Mouse (Mus musculus) WW6 (cell line): ENCODE measurements around the gene Gtf2h3.
"Not testable (repeated sequence)": the region's sequence is repeated elsewhere in the genome, so short reads cannot be mapped to it uniquely, and the experiment has no call there.

ENCODE experiments used
- DNase-seq: peaks from one replicate; pipeline ENCODE4 v3.0.0-alpha.2; 2013; ENCODE audit warnings: low read depth, low spot score

The Gtf2h3 gene

GRCm38 (mm10) chr5:124578633-124579317 is at the start of gene Gtf2h3, which contains the start of gene Eif2b1:
Gene Gtf2h3, plus strand, starts transcription at chr5:124579140.
Gene Eif2b1, minus strand, starts transcription at chr5:124579131.
- peak; percentile 87 for DNase-seq

GRCm38 (mm10) chr5:124529191-124529651 is 49.7 kb upstream of the Gtf2h3 start:
- DNase-seq: no peak

GRCm38 (mm10) chr5:124529697-124530096 is 49.2 kb upstream of the Gtf2h3 start:
- no peak for DNase-seq

DNA sequence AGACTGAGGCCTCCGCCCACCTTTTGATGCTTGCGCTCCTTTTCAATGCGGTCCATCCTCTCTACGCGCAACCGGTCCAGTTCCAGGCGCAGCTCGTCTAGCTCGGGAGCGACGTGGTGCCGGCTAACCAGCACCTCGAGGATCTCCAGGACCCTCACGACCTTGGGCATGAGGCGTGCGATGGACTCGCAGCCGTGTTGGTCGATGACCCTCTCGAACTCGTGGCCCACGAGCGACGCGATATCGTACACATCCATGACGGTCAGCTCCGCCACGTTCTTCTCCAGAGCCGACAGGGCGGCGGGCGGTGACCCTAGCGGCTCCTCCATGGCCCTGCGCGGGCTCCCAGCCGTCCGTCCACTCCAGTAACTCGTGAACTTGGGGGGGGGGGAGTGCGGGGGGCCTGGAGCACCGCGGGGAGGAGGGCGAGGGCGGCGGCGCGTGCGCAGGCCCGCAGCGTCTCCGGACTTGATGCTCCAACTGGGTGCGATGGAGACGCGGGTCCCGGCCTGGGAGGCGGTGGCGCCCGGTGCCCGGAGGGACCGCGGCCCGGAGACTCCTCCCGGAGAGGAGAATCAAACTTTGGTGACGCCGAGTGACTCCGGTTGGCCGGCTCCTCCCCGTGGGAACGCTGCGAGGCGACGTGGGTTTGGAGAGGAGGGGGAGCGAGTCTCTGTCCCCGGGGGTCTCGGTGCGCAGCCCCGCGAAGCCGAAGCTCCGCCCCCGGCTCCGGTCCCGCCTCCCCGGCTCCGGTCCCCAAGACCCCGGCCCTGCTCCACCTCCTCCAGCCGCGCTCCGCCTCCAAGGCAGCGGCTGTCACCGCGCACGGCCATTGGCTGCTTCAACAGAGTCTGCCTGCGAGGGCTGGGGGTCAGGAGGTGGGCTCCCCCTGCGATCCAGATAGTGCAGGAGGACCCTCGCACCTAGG is 48.0 kb upstream of the Gtf2h3 start, which contains the start of gene Rilpl1:
Rilpl1 (minus strand) TSS at position 737 of the 928 bp plus-strand sequence.
- DNase-seq: no peak

DNA sequence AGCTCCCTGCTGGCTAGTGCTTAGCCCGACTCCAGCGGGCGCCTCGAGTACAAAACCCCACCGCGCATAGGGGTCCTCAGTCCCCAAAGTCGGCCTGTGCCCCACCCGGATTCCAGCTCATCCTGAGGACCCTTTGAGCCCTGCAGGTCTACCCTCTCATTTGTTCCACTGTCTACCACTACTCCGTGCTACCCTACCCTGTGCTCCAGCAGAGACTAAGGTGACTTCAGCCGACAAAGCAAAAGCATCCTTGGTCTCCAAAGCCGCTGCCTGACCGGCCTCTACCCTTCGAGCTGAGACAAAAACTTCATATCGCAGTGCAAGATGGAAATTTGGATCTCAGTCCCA is 47.4 kb upstream of the Gtf2h3 start:
- no peak for DNase-seq

GRCm38 (mm10) chr5:124532451-124532850 is 46.5 kb upstream of the Gtf2h3 start:
- DNase-seq: no peak

GRCm38 (mm10) chr5:124535016-124535415 is 43.9 kb upstream of the Gtf2h3 start:
- DNase-seq: no peak

- DNase-seq: no peak
These were observed 42.2 kb upstream of the Gtf2h3 start for GRCm38 (mm10) chr5:124536776-124537175.

GRCm38 (mm10) chr5:124538813-124539792 is 39.8 kb upstream of the Gtf2h3 start:
- no peak for DNase-seq

DNA sequence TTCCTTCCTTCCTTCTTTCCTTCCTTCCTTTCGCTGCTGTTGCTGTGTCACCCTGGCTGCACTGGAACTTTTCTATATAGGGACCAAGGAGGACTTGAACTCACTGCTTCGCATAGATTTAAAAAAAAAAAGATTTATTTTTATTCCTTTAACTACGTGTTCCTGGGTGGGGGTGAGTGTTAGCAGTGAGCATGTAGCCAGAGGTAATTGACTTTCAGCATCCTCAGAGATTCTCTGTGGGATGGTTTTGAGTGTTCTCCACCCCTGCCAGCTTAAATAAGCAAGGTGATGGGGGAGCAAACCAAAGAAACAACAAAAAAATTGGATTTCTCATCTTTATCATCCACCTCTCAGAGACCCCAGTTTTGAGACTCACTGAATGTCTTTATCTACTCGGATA is 39.0 kb upstream of the Gtf2h3 start:
- no peak for DNase-seq

- DNase-seq: peak; percentile 88
These were observed 38.6 kb upstream of the Gtf2h3 start, which contains the start of gene Tmed2 for GRCm38 (mm10) chr5:124540383-124540786. Gene Tmed2, plus strand, starts transcription at chr5:124540695.

GRCm38 (mm10) chr5:124540905-124541601 is 37.9 kb upstream of the Gtf2h3 start:
- no peak for DNase-seq

DNA sequence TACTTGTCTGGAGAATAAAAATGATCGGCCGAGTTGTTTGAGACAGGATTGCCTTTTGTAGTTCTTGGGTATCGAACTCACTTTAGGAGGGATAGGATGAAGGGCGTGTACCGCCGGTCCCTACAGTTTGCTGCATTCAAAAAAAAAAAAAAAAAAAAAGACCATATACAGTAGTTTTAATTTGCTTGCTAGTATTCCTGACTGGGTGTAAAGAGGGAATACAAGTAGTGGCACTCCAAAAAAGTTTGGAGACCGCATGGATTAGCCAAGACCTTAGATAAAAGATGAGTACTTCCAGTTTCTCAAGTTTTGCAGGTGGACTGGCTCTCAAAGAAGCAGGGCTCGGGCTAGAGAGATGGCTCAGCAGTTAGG is 37.4 kb upstream of the Gtf2h3 start:
- DNase-seq: no peak

GRCm38 (mm10) chr5:124550737-124551136 is 28.2 kb upstream of the Gtf2h3 start:
- DNase-seq: not testable (repeated sequence)

DNA sequence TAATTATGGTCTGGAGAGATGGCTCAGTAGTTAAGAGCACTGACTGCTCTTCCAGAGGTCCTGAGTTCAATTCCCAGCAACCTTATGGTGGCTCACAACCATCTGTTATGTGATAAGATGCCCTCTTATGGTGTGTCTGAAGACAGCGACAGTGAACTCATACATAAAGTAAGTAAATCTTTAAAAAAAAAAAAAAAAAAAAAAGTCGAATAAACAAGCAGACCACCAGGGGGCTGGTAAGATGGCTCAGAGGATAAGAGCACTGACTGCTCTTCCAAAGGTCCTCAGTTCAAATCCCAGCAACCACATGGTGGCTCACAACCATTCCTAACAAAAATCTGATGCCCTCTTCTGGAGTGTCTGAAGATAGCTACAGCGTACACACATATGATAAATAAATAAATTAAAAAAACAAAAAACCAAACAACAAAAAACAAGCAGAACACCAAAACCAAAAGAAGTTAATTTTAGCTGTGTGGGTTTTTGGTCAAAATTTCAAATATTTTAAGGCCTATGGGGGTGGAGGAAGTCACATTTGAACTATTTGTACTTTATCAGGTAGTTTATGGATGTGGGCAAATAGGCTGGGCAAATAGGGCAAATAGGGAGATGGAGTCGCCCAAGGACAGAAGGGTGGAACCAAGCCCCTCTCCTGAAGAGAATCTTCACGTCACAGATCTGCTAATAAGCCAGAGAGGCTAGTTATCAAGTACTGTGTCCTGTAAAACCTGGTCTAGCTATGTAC is 27.4 kb upstream of the Gtf2h3 start:
- not testable (repeated sequence) for DNase-seq

- no peak for DNase-seq
These were observed 26.9 kb upstream of the Gtf2h3 start for GRCm38 (mm10) chr5:124552094-124552472.

DNA sequence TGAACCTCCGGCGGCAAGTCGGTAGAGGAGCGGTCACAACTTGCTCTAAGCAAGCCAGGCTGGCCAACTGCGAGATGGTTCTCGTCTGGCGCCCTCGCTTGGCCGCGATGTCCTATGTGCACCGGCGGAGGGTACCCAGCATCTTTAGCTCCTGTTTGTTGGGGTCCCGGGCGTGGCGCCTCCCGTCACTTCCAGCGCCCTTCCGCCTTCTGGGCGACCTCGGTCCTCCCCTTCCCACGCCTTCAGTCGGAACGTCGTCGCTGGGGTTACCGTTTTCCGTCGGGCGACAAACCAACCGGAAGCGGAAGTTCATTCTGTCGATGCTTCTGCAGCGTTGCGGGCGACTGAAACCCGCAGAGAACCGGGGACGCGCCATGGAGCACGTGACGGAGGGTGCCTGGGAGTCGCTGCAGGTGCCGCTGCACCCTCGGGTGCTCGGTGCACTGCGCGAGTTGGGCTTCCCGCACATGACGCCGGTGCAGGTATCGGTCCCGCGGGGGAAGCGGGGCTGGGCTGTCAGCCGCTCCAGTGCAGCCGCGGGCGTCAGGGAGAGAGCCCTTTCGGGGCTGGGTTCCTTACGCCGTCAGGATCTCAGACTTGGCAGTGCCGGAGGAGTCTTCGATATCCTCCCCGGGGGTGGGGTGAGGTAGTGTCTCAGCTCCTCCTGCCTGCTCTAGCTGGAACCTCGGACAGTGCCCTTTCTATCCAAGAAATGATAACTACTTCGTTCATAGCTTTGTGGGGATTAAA is 26.2 kb upstream of the Gtf2h3 start, which contains the start of gene Ddx55:
Ddx55 (plus strand) TSS at position 307 of the 750 bp plus-strand sequence.
- peak; percentile 87 for DNase-seq

- no peak for DNase-seq
These were observed 25.3 kb upstream of the Gtf2h3 start for GRCm38 (mm10) chr5:124553607-124554006.

GRCm38 (mm10) chr5:124555145-124555544 is 23.8 kb upstream of the Gtf2h3 start:
- DNase-seq: no peak
